Mouse (Mus musculus) cerebellum, adult 2 months (tissue): Measurements from ENCODE around the gene Arl9.

ENCODE experiments used
- CTCF ChIP-seq: fragments of 200-500 bp; IDR thresholded peaks from 2 replicates; pipeline ENCODE4 v1.5.1; 2011; ENCODE audit warnings: low read depth, mild to moderate bottlenecking, control low read depth, low read length, moderate library complexity, borderline replicate concordance; ENCODE audit not compliant: insufficient read depth
- POLR2A ChIP-seq: fragments of 200-500 bp; IDR thresholded peaks from 2 replicates; pipeline ENCODE4 v1.6.1; 2011; ENCODE audit warnings: low read length, control low read depth, borderline replicate concordance; ENCODE audit not compliant: insufficient read depth

GRCm38 (mm10) chr5:76984015-76984414 is 19.8 kb upstream of the Arl9 start:
- no peak for TF ChIP-seq CTCF
- no peak for TF ChIP-seq POLR2A
